Mouse (Mus musculus) adrenal gland, postnatal 14 days (tissue): Measurements from ENCODE around the gene Fdps. TPM values are rescaled to one million over a fixed set of nuclear protein-coding genes. Genes with fewer than 3 reads are reported as not detected.

Source experiments
- total RNA-seq: library from RNA; stranded (reverse); gene quantifications from 2 replicates; pipeline ENCODE4 v1.2.3, GENCODE M21; 2021

The Fdps gene
- total RNA-seq, 1 experiment from 2014 or later, result 157 TPM

Other genes starting within 250 kb of the Fdps start
- gene Msto1, start 188.0 kb downstream of the Fdps start, total RNA-seq, result 23.6 and 25.6 TPM in 2 replicates
- 47.5 and 47.6 TPM in 2 replicates for gene Ash1l, start 151.3 kb downstream of the Fdps start, total RNA-seq
- gene Dap3, start 150.8 kb downstream of the Fdps start, total RNA-seq, result 116 TPM in 2 replicates
- 19.8 and 21.5 TPM in 2 replicates for gene Rusc1, start 8.6 kb downstream of the Fdps start, total RNA-seq
- gene Gm43738, start 860 bp downstream of the Fdps start, total RNA-seq, result not detected in 2 replicates
- gene Pklr, start 34.2 kb upstream of the Fdps start, total RNA-seq, result 1.6 and 15.1 TPM in 2 replicates
- gene Hcn3, start 58.2 kb upstream of the Fdps start, total RNA-seq, result 3.3 and 5.3 TPM in 2 replicates
- 50.3 and 69.1 TPM in 2 replicates for gene Clk2, start 62.8 kb upstream of the Fdps start, total RNA-seq
- 75.4 and 76.9 TPM in 2 replicates for gene Scamp3, start 75.5 kb upstream of the Fdps start, total RNA-seq
- gene Fam189b, start 81.2 kb upstream of the Fdps start, total RNA-seq, result 15.0 and 21.1 TPM in 2 replicates
- gene Gba, start 101.0 kb upstream of the Fdps start, total RNA-seq, result 52.4 and 57.5 TPM in 2 replicates
- 9.0 and 12.7 TPM in 2 replicates for gene Thbs3, start 113.2 kb upstream of the Fdps start, total RNA-seq
- gene Mtx1, start 125.1 kb upstream of the Fdps start, total RNA-seq, result 152 and 162 TPM in 2 replicates
- gene Muc1, start 127.1 kb upstream of the Fdps start, total RNA-seq, result 0.64 and 1.3 TPM in 2 replicates
- 95.0 and 110 TPM in 2 replicates for gene Krtcap2, start 144.0 kb upstream of the Fdps start, total RNA-seq
- gene Trim46, start 144.3 kb upstream of the Fdps start, total RNA-seq, result 1.4 and 3.2 TPM in 2 replicates
- gene Dpm3, start 157.4 kb upstream of the Fdps start, total RNA-seq, result 107 and 116 TPM in 2 replicates
- 40.4 and 54.7 TPM in 2 replicates for gene Slc50a1, start 168.6 kb upstream of the Fdps start, total RNA-seq
- gene Efna1, start 179.2 kb upstream of the Fdps start, total RNA-seq, result 19.1 and 21.9 TPM in 2 replicates
- 0.38 and 0.59 TPM in 2 replicates for gene Efna3, start 221.0 kb upstream of the Fdps start, total RNA-seq
- 0.26 and 0.68 TPM in 2 replicates for gene Efna4, start 236.1 kb upstream of the Fdps start, total RNA-seq
- gene Adam15, start 248.0 kb upstream of the Fdps start, total RNA-seq, result 66.0 and 79.5 TPM in 2 replicates